In genomic region chr2:9197025-9197424, GRCm38 (mm10) we compare ENCODE assay signal across 13 mouse cellular contexts.
"Had no signal": no experiment of that assay in that cellular context is flagged by ENCODE, and none has a peak within 500 bp of the region (broad histone marks: within the 10 kb centered on the region; RNA-seq: fewer than 3 reads in every experiment).

No protein-coding gene starts in this region.

- H3K27me3 ChIP-seq: liver, embryonic 13.5 days; stomach, embryonic 15.5 days had no signal

- H3K4me1 ChIP-seq: liver, embryonic 13.5 days; midbrain, embryonic 10.5 days; stomach, embryonic 15.5 days had no signal

- H3K4me3 ChIP-seq: liver, embryonic 13.5 days; midbrain, embryonic 10.5 days; stomach, embryonic 15.5 days had no signal

- H3K27ac ChIP-seq: liver, embryonic 13.5 days; midbrain, embryonic 10.5 days; stomach, embryonic 15.5 days had no signal

- ATAC-seq: inflammation-experienced regulatory T-cells, adult 6 months; liver, postnatal 0 days; midbrain, embryonic 16.5 days had no signal

- H3K36me3 ChIP-seq: liver, embryonic 13.5 days; midbrain, embryonic 10.5 days; stomach, embryonic 15.5 days had no signal

- H3K9me3 ChIP-seq: liver, embryonic 13.5 days; midbrain, embryonic 10.5 days; stomach, embryonic 15.5 days had no signal

- H3K9ac ChIP-seq: liver, embryonic 13.5 days; liver, postnatal 0 days; stomach, embryonic 15.5 days had no signal

- DNase-seq: kidney, adult 11 months; kidney, adult 9 months; kidney, postnatal 14 days; liver; liver, embryonic 13.5 days; liver, postnatal 0 days; right cerebral cortex, postnatal 14 days; thymus, adult 2 months; thymus, postnatal 25 days had no signal

- H3K4me2 ChIP-seq: liver, embryonic 13.5 days; stomach, embryonic 15.5 days had no signal
